Mouse (Mus musculus) embryonic facial prominence, embryonic 15.5 days (tissue): ENCODE data around the gene Oard1. TPM values are rescaled to one million over a fixed set of nuclear protein-coding genes. Genes with fewer than 3 reads are reported as not detected.

Experiments
- ATAC-seq: fragments of 200-750 bp; cut with Nextera tagmentation; 2 replicates; pipeline ENCODE4 v1.8.0; 2017; ENCODE audit warnings: low read depth, moderate TSS enrichment; ENCODE audit not compliant: insufficient number of reproducible peaks, low FRiP score, low TSS enrichment
- H3K27ac ChIP-seq: fragments of 300-500 bp; sonication (generic); replicated peaks from 2 replicates; pipeline ENCODE4 v1.5.1; 2015; ENCODE audit warnings: mild to moderate bottlenecking, inconsistent platforms
- H3K27me3 ChIP-seq: fragments of 300-500 bp; sonication (generic); 2 replicates; pipeline ENCODE4 v1.6.1; 2015; ENCODE audit warnings: inconsistent platforms
- H3K36me3 ChIP-seq: fragments of 300-500 bp; sonication (generic); 2 replicates; pipeline ENCODE4 v1.6.1; 2015; ENCODE audit warnings: mild to moderate bottlenecking, inconsistent platforms
- H3K4me1 ChIP-seq: fragments of 300-500 bp; sonication (generic); 2 replicates; pipeline ENCODE4 v1.6.1; 2015; ENCODE audit warnings: inconsistent platforms
- H3K4me2 ChIP-seq: fragments of 300-500 bp; sonication (generic); replicated peaks from 2 replicates; pipeline ENCODE4 v1.6.1; 2015; ENCODE audit warnings: mild to moderate bottlenecking, inconsistent platforms
- H3K4me3 ChIP-seq: fragments of 300-500 bp; sonication (generic); replicated peaks from 2 replicates; pipeline ENCODE4 v1.5.1; 2015; ENCODE audit warnings: mild to moderate bottlenecking, inconsistent platforms
- H3K9ac ChIP-seq: fragments of 300-500 bp; sonication (generic); 2 replicates; pipeline ENCODE4 v1.6.1; 2015; ENCODE audit warnings: inconsistent platforms
- H3K9me3 ChIP-seq: fragments of 300-500 bp; sonication (generic); replicated peaks from 2 replicates; pipeline ENCODE4 v1.6.1; 2016; ENCODE audit warnings: inconsistent platforms
- WGBS: fragments of 180-500 bp; shearing (Covaris S2); methylation state at CpG from one replicate; pipeline ENCODE4 v1.1.7; 2015; 5-methylcytosine and 5-hydroxymethylcytosine counted together
- polyA plus RNA-seq: library from polyadenylated mRNA; unstranded; fragments of >200 nt; fragmentation: Nextera tagmentation; extraction: Ambion mirVana; gene quantifications from 2 replicates; pipeline ENCODE4 v1.2.1, GENCODE M21; 2015

Gene Oard1
- 46.5 TPM in 2 replicates for polyA plus RNA-seq

- WGBS: under 1% methylated on average over 84 of the region's 84 CpGs
- ATAC-seq: peak; percentile 98
- H3K4me2 ChIP-seq: peak within 1 kb of the TSS; percentile 68
Measured at GRCm38 (mm10) chr17:48409380-48410298, at the start of gene Oard1, which contains the start of gene Nfya. TSS of gene Oard1 (plus strand) at chr17:48410014. TSS of gene Nfya (minus strand) at chr17:48409906.

GRCm38 (mm10) chr17:48360462-48360861 lies 49.4 kb upstream of the Oard1 start:
- no peaks in the 10 kb centered on the region for H3K9me3 ChIP-seq
- WGBS: 71% methylated on average over 4 of the region's 4 CpGs
- no peak overlapping the region for H3K27ac ChIP-seq
- no peak overlapping the region for H3K9ac ChIP-seq
- no peaks in the 10 kb centered on the region for H3K27me3 ChIP-seq
- H3K4me1 ChIP-seq: no peaks in the 10 kb centered on the region
- no peaks in the 10 kb centered on the region for H3K36me3 ChIP-seq
- ATAC-seq: no peak
- H3K4me2 ChIP-seq: no peak overlapping the region
- H3K4me3 ChIP-seq: no peak overlapping the region

More at GRCm38 (mm10) chr17:48409380-48410298, at the start of gene Oard1, which contains the start of gene Nfya:
- Histone ChIP-seq H3K27me3 (no peaks in the 10 kb centered on the region), H3K9me3 (no peaks in the 10 kb centered on the region), H3K27ac (peak within 1 kb of the TSS; percentile 100), H3K9ac (peak within 1 kb of the TSS; percentile 99), H3K36me3 (peaks cover 10% of the 10 kb centered on the region), H3K4me3 (peak within 1 kb of the TSS; percentile 97), H3K4me1 (peaks cover 24% of the 10 kb centered on the region)

- WGBS: 68% methylated on average over 3 of the region's 3 CpGs
- ATAC-seq: no peak
- Histone ChIP-seq H3K4me3 (no peak overlapping the region), H3K9me3 (no peaks in the 10 kb centered on the region), H3K36me3 (no peaks in the 10 kb centered on the region), H3K4me1 (no peaks in the 10 kb centered on the region), H3K9ac (no peak overlapping the region), H3K27ac (no peak overlapping the region), H3K27me3 (no peaks in the 10 kb centered on the region), H3K4me2 (no peak overlapping the region)
Measured at GRCm38 (mm10) chr17:48362346-48362745, 47.5 kb upstream of the Oard1 start.

GRCm38 (mm10) chr17:48362966-48363365 lies 46.8 kb upstream of the Oard1 start:
- H3K4me2 ChIP-seq: no peak overlapping the region
- H3K9ac ChIP-seq: no peak overlapping the region
- H3K9me3 ChIP-seq: no peaks in the 10 kb centered on the region
- no peak overlapping the region for H3K4me3 ChIP-seq
- no peaks in the 10 kb centered on the region for H3K36me3 ChIP-seq
- 79% methylated on average over 8 of the region's 8 CpGs for WGBS
- ATAC-seq: no peak
- no peaks in the 10 kb centered on the region for H3K4me1 ChIP-seq
- H3K27ac ChIP-seq: no peak overlapping the region
- no peaks in the 10 kb centered on the region for H3K27me3 ChIP-seq

- H3K9me3 ChIP-seq: no peaks in the 10 kb centered on the region
- ATAC-seq: no peak
Measured at GRCm38 (mm10) chr17:48363421-48363965, 46.3 kb upstream of the Oard1 start.

GRCm38 (mm10) chr17:48365511-48366155 lies 44.2 kb upstream of the Oard1 start:
- no peak overlapping the region for H3K4me2 ChIP-seq
- no peak overlapping the region for H3K27ac ChIP-seq
- H3K4me1 ChIP-seq: no peaks in the 10 kb centered on the region
- H3K9ac ChIP-seq: no peak overlapping the region
- H3K36me3 ChIP-seq: no peaks in the 10 kb centered on the region
- H3K9me3 ChIP-seq: no peaks in the 10 kb centered on the region
- no peaks in the 10 kb centered on the region for H3K27me3 ChIP-seq
- WGBS: 73% methylated on average over 9 of the region's 9 CpGs
- no peak for ATAC-seq
- no peak overlapping the region for H3K4me3 ChIP-seq

More at GRCm38 (mm10) chr17:48363421-48363965, 46.3 kb upstream of the Oard1 start:
- Histone ChIP-seq H3K27ac (no peak overlapping the region), H3K27me3 (no peaks in the 10 kb centered on the region), H3K4me2 (no peak overlapping the region), H3K4me1 (no peaks in the 10 kb centered on the region), H3K4me3 (no peak overlapping the region), H3K36me3 (no peaks in the 10 kb centered on the region), H3K9ac (no peak overlapping the region)
- WGBS: 63% methylated on average over 6 of the region's 6 CpGs

- Histone ChIP-seq H3K9ac (no peak overlapping the region), H3K9me3 (no peaks in the 10 kb centered on the region), H3K4me3 (no peak overlapping the region), H3K27me3 (no peaks in the 10 kb centered on the region), H3K27ac (no peak overlapping the region), H3K4me1 (no peaks in the 10 kb centered on the region), H3K36me3 (no peaks in the 10 kb centered on the region), H3K4me2 (no peak overlapping the region)
- WGBS: 84% methylated on average over 5 of the region's 5 CpGs
- no peak for ATAC-seq
Measured at GRCm38 (mm10) chr17:48366806-48367205, 43.0 kb upstream of the Oard1 start.

DNA sequence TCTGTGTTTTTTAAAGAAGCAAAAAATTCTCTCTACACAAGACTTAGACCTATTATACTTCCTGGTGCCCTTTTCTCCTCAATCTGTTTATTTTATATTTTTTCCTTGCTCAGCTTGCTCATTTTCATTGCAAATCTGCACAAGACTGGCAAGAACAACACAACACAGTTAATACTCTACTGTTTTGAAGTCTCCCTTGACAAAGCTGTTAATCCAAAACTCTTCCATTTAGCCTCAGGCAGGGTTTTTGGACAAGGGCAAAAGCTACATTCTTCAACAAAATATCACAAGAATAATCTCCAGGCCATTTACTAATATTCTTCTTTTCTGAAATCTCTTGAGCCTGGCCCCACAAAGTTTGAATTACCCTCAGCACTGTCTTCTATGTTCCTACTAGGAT lies 38.2 kb upstream of the Oard1 start:
- H3K27me3 ChIP-seq: no peaks in the 10 kb centered on the region
- no peaks in the 10 kb centered on the region for H3K36me3 ChIP-seq
- no peak overlapping the region for H3K27ac ChIP-seq
- no peaks in the 10 kb centered on the region for H3K4me1 ChIP-seq
- H3K9me3 ChIP-seq: no peaks in the 10 kb centered on the region
- H3K4me2 ChIP-seq: no peak overlapping the region
- H3K4me3 ChIP-seq: no peak overlapping the region
- no peak overlapping the region for H3K9ac ChIP-seq
- no peak for ATAC-seq

GRCm38 (mm10) chr17:48372987-48373386 lies 36.8 kb upstream of the Oard1 start:
- ATAC-seq: no peak
- no peak overlapping the region for H3K4me3 ChIP-seq
- H3K4me2 ChIP-seq: no peak overlapping the region
- H3K4me1 ChIP-seq: no peaks in the 10 kb centered on the region
- no peaks in the 10 kb centered on the region for H3K36me3 ChIP-seq
- H3K9ac ChIP-seq: no peak overlapping the region
- no peaks in the 10 kb centered on the region for H3K9me3 ChIP-seq
- WGBS: 48% methylated on average over 8 of the region's 8 CpGs
- no peak overlapping the region for H3K27ac ChIP-seq
- H3K27me3 ChIP-seq: no peaks in the 10 kb centered on the region

- Histone ChIP-seq H3K36me3 (no peaks in the 10 kb centered on the region), H3K27me3 (no peaks in the 10 kb centered on the region), H3K9me3 (no peaks in the 10 kb centered on the region), H3K4me2 (no peak overlapping the region), H3K4me1 (no peaks in the 10 kb centered on the region), H3K4me3 (no peak overlapping the region), H3K27ac (no peak overlapping the region), H3K9ac (no peak overlapping the region)
- ATAC-seq: no peak
- 93% methylated on average over 1 of the region's 1 CpGs for WGBS
Measured at GRCm38 (mm10) chr17:48376102-48376501, 33.7 kb upstream of the Oard1 start.

DNA sequence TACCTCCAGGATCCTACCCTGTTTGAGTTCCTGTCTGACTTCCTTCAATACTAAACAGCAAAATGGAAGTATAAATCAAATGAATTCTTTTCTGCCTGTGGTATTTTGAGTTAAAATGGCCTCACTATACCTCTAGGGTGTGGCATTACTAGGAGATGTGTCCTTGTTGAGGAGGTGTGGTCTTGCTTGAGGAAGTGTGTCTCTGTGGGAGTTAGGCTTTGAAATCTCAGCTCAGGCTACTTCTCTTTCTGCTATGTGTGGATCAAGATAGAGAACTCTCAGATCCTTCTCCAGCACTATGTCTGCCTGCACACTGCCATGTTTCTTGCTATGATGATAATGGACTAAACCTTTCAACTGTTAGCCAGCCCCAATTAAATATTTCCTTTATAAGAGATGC lies 30.8 kb upstream of the Oard1 start:
- no peak for ATAC-seq
- H3K9ac ChIP-seq: no peak overlapping the region
- no peak overlapping the region for H3K4me2 ChIP-seq

More for the DNA sequence above, 30.8 kb upstream of the Oard1 start:
- Histone ChIP-seq H3K4me1 (no peaks in the 10 kb centered on the region), H3K36me3 (no peaks in the 10 kb centered on the region), H3K27ac (no peak overlapping the region), H3K27me3 (no peaks in the 10 kb centered on the region), H3K4me3 (no peak overlapping the region), H3K9me3 (no peaks in the 10 kb centered on the region)
